Mouse (Mus musculus) intestine, embryonic 14.5 days (tissue): ENCODE results near the gene Pde6d. TPM values are rescaled to one million over a fixed set of nuclear protein-coding genes. Genes with fewer than 3 reads are reported as not detected.

ENCODE experiments used
- ATAC-seq: fragments of 200-750 bp; cut with Nextera tagmentation; replicated peaks from 2 replicates; pipeline ENCODE4 v1.8.0; 2017; ENCODE audit warnings: low read depth, moderate number of reproducible peaks, moderate TSS enrichment, moderate library complexity; ENCODE audit not compliant: low FRiP score, low TSS enrichment
- DNase-seq: peaks from one replicate; pipeline ENCODE4 v3.0.0-alpha.2; 2018; ENCODE audit warnings: low spot score
- H3K27ac ChIP-seq: fragments of 300-500 bp; sonication (generic); 2 replicates; pipeline ENCODE4 v1.5.1; 2014; ENCODE audit warnings: low read depth, mild to moderate bottlenecking, control low read depth
- H3K27me3 ChIP-seq: fragments of 300-500 bp; sonication (generic); replicated peaks from 2 replicates; pipeline ENCODE4 v1.6.1; 2014; ENCODE audit warnings: low read length, control low read depth; ENCODE audit not compliant: control insufficient read depth, insufficient read depth
- H3K36me3 ChIP-seq: fragments of 300-500 bp; sonication (generic); 2 replicates; pipeline ENCODE4 v1.6.1; 2014; ENCODE audit warnings: low read length, control low read depth; ENCODE audit not compliant: control insufficient read depth, insufficient read depth
- H3K4me1 ChIP-seq: fragments of 300-500 bp; sonication (generic); replicated peaks from 2 replicates; pipeline ENCODE4 v1.6.1; 2014; ENCODE audit warnings: low read length, control low read depth, mixed read lengths; ENCODE audit not compliant: control insufficient read depth, insufficient read depth
- H3K4me2 ChIP-seq: fragments of 300-500 bp; sonication (generic); 2 replicates; pipeline ENCODE4 v1.6.1; 2014; ENCODE audit warnings: low read length
- H3K4me3 ChIP-seq: fragments of 300-500 bp; sonication (generic); 2 replicates; pipeline ENCODE4 v1.5.1; 2014; ENCODE audit warnings: low read depth, low read length, control low read depth, mixed read lengths
- H3K9ac ChIP-seq: fragments of 300-500 bp; sonication (generic); 2 replicates; pipeline ENCODE4 v1.6.1; 2014; ENCODE audit warnings: mild to moderate bottlenecking, low read length
- H3K9me3 ChIP-seq: fragments of 300-500 bp; sonication (generic); 2 replicates; pipeline ENCODE4 v1.6.1; 2016; ENCODE audit warnings: low read length, control low read depth; ENCODE audit not compliant: control insufficient read depth
- WGBS: fragments of 180-500 bp; shearing (Covaris S2); extraction: QIAGEN DNeasy Blood & Tissue Kit; methylation state at CpG from one replicate; pipeline ENCODE4 v1.1.7; 2014; 5-methylcytosine and 5-hydroxymethylcytosine counted together
- polyA plus RNA-seq: library from polyadenylated mRNA; unstranded; fragments of >200 nt; fragmentation: Nextera tagmentation; extraction: Ambion mirVana; gene quantifications from 2 replicates; pipeline ENCODE4 v1.2.1, GENCODE M21; 2014

Gene Pde6d
- polyA plus RNA-seq, 1 experiment from 2014 or later = 46.0 TPM

GRCm38 (mm10) chr1:86581692-86582450 is 558 bp downstream of the Pde6d start:
- ATAC-seq (peak; percentile 87), DNase-seq (peak; percentile 57)
- Histone ChIP-seq H3K4me2 (peak overlapping the region; percentile 56), H3K27me3 (no peaks in the 10 kb centered on the region), H3K9ac (peak overlapping the region; percentile 73), H3K36me3 (no peaks in the 10 kb centered on the region), H3K4me3 (peak overlapping the region; percentile 87), H3K9me3 (no peaks in the 10 kb centered on the region), H3K27ac (no peak overlapping the region; the same call in 1 of the 2 replicates), H3K4me1 (peaks cover 14% of the 10 kb centered on the region)
- WGBS = under 1% methylated on average over 37 of the region's 38 CpGs

GRCm38 (mm10) chr1:86580426-86580825 is 2.0 kb downstream of the Pde6d start:
- no peak overlapping the region for H3K27ac ChIP-seq
- no peak overlapping the region for H3K9ac ChIP-seq
- no peaks in the 10 kb centered on the region for H3K9me3 ChIP-seq
- H3K27me3 ChIP-seq = no peaks in the 10 kb centered on the region
- H3K4me3 ChIP-seq = no peak overlapping the region
- no peaks in the 10 kb centered on the region for H3K36me3 ChIP-seq
- H3K4me1 ChIP-seq = peaks cover 14% of the 10 kb centered on the region
- no peak for DNase-seq
- WGBS = 70% methylated on average over 6 of the region's 6 CpGs
- H3K4me2 ChIP-seq = no peak overlapping the region
- ATAC-seq = no peak

GRCm38 (mm10) chr1:86571941-86572340 is 10.5 kb downstream of the Pde6d start:
- ATAC-seq (no peak), DNase-seq (no peak)
- no peak overlapping the region for H3K4me2 ChIP-seq
- no peaks in the 10 kb centered on the region for H3K27me3 ChIP-seq
- H3K4me3 ChIP-seq = no peak overlapping the region
- H3K36me3 ChIP-seq = 0 out of 2 replicates have a peak, but pooled peaks cover 3% of the 10 kb centered on the region
- no peak overlapping the region for H3K27ac ChIP-seq
- H3K9me3 ChIP-seq = no peaks in the 10 kb centered on the region
- H3K4me1 ChIP-seq = no peaks in the 10 kb centered on the region
- H3K9ac ChIP-seq = no peak overlapping the region
- WGBS = 79% methylated on average over 4 of the region's 4 CpGs

- Histone ChIP-seq H3K36me3 (0 out of 2 replicates have a peak, but pooled peaks cover 3% of the 10 kb centered on the region), H3K4me3 (no peak overlapping the region), H3K27me3 (no peaks in the 10 kb centered on the region), H3K4me1 (no peaks in the 10 kb centered on the region), H3K27ac (no peak overlapping the region), H3K9me3 (no peaks in the 10 kb centered on the region), H3K9ac (no peak overlapping the region), H3K4me2 (no peak overlapping the region)
- WGBS = 88% methylated on average over 2 of the region's 2 CpGs
- DNase-seq (no peak), ATAC-seq (no peak)
Observed at GRCm38 (mm10) chr1:86571381-86571780, 11.0 kb downstream of the Pde6d start.

GRCm38 (mm10) chr1:86569292-86569860 is 13.1 kb downstream of the Pde6d start:
- no peak overlapping the region for H3K4me3 ChIP-seq
- H3K4me2 ChIP-seq = no peak overlapping the region
- H3K27me3 ChIP-seq = no peaks in the 10 kb centered on the region
- H3K27ac ChIP-seq = no peak overlapping the region
- H3K36me3 ChIP-seq = 0 out of 2 replicates have a peak, but pooled peaks cover 4% of the 10 kb centered on the region
- DNase-seq (no peak), ATAC-seq (no peak)
- H3K9ac ChIP-seq = no peak overlapping the region
- no peaks in the 10 kb centered on the region for H3K4me1 ChIP-seq
- WGBS = 89% methylated on average over 2 of the region's 2 CpGs
- H3K9me3 ChIP-seq = no peaks in the 10 kb centered on the region

- H3K4me1 ChIP-seq = no peaks in the 10 kb centered on the region
- no peak overlapping the region for H3K27ac ChIP-seq
- 64% methylated on average over 2 of the region's 2 CpGs for WGBS
- no peaks in the 10 kb centered on the region for H3K9me3 ChIP-seq
- ATAC-seq = no peak
- H3K36me3 ChIP-seq = peaks cover 14% of the 10 kb centered on the region; the same call in 1 of the 2 replicates
- no peak for DNase-seq
- no peak overlapping the region for H3K4me3 ChIP-seq
- no peaks in the 10 kb centered on the region for H3K27me3 ChIP-seq
- no peak overlapping the region for H3K9ac ChIP-seq
- no peak overlapping the region for H3K4me2 ChIP-seq
Observed at GRCm38 (mm10) chr1:86568409-86568808, 14.0 kb downstream of the Pde6d start.

- ATAC-seq = no peak
- WGBS = 85% methylated on average over 2 of the region's 2 CpGs
- Histone ChIP-seq H3K4me3 (no peak overlapping the region), H3K36me3 (peaks cover 26% of the 10 kb centered on the region), H3K27me3 (no peaks in the 10 kb centered on the region), H3K9ac (no peak overlapping the region), H3K4me1 (no peaks in the 10 kb centered on the region), H3K27ac (no peak overlapping the region), H3K4me2 (no peak overlapping the region), H3K9me3 (no peaks in the 10 kb centered on the region)
- no peak for DNase-seq
Observed at GRCm38 (mm10) chr1:86562663-86563062, 19.8 kb downstream of the Pde6d start.

- Histone ChIP-seq H3K4me2 (no peak overlapping the region), H3K9me3 (no peaks in the 10 kb centered on the region), H3K36me3 (peaks cover 23% of the 10 kb centered on the region), H3K27ac (no peak overlapping the region), H3K27me3 (no peaks in the 10 kb centered on the region), H3K4me1 (no peaks in the 10 kb centered on the region), H3K4me3 (no peak overlapping the region), H3K9ac (no peak overlapping the region)
- ATAC-seq (no peak), DNase-seq (no peak)
- 90% methylated on average over 3 of the region's 3 CpGs for whole genome bisulfite sequencing
Observed at GRCm38 (mm10) chr1:86559232-86559631, 23.2 kb downstream of the Pde6d start.

GRCm38 (mm10) chr1:86557872-86558271 is 24.6 kb downstream of the Pde6d start:
- Histone ChIP-seq H3K4me1 (no peaks in the 10 kb centered on the region), H3K4me2 (no peak overlapping the region), H3K9ac (no peak overlapping the region), H3K4me3 (no peak overlapping the region), H3K27ac (no peak overlapping the region), H3K27me3 (no peaks in the 10 kb centered on the region), H3K36me3 (peaks cover 12% of the 10 kb centered on the region), H3K9me3 (no peaks in the 10 kb centered on the region)
- WGBS = 66% methylated on average over 7 of the region's 7 CpGs
- ATAC-seq (no peak), DNase-seq (no peak)
